Mouse (Mus musculus) E14TG2a.4 (cell line): ENCODE data around the gene Pds5a.

ENCODE experiments used
- CTCF ChIP-seq: conservative IDR thresholded peaks from 2 replicates; pipeline ENCODE4 v1.5.1; 2014; ENCODE audit warnings: low read length
- NANOG ChIP-seq: IDR thresholded peaks from 2 replicates; pipeline ENCODE4 v1.6.1; 2014; ENCODE audit warnings: borderline replicate concordance, low read length, mixed read lengths
- POU5F1 ChIP-seq: IDR thresholded peaks from 2 replicates; pipeline ENCODE4 v1.6.1; 2014; ENCODE audit warnings: low read length, borderline replicate concordance

DNA sequence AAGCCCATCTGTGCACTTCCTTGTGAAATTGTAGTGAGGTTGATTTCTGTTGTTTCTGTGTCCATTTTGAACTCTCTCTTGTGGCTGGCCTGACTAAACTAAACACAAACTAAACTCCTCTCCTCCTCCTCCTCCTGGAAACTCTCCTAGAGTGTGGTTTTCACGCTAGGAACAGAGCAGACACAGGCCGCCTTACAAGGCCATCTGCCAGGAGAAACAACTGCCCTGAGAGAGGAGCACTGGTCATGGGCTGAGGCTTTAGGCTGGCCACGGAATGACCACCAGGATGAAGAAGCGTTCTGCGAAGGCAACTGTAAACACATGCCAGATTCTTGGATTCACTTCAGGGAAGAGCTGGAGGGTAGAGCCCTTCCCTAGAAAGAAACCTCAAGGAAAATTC is 8.9 kb upstream of the Pds5a start:
- TF ChIP-seq NANOG (no peak), CTCF (no peak), POU5F1 (no peak)
